Mouse (Mus musculus): ENCODE data around the gene Anapc15.
"Not testable (repeated sequence)": the region's sequence is repeated elsewhere in the genome, so short reads cannot be mapped to it uniquely, and the experiment has no call there.

- TF ChIP-seq POLR2A (IDR thresholded peaks at IDR 0.05; ENCODE audit: borderline replicate concordance, low read depth, low read length); CTCF (IDR thresholded peaks at IDR 0.05; ENCODE audit: low read depth, low read length): not testable (repeated sequence)
These were observed 62.4 kb downstream of the Anapc15 start for GRCm38 (mm10) chr7:101925892-101926291.
